Mouse (Mus musculus): ENCODE data around the gene Mad1l1. TPM values are rescaled to one million over a fixed set of nuclear protein-coding genes. Genes with fewer than 3 reads are reported as not detected.

The Mad1l1 gene
- total and polyA plus RNA-seq, 2 experiments = 6.7 to 14.4 TPM

- Histone ChIP-seq H3K27me3 (ENCODE audit: control insufficient read depth, insufficient read depth, low read length) (no peaks in the 10 kb centered on the region), H3K4me3 (ENCODE audit: insufficient read depth, low read depth, low read length) (no peak overlapping the region), H3K36me3 (ENCODE audit: control insufficient read depth, insufficient read depth, low read length) (peaks cover 5% of the 10 kb centered on the region; the same call in 1 of the 2 replicates), H3K9ac (ENCODE audit: low read depth, low read length) (no peak overlapping the region), H3K4me1 (ENCODE audit: control insufficient read depth, insufficient read depth, low read length) (no peaks in the 10 kb centered on the region), H3K27ac (replicated peaks; ENCODE audit: insufficient read depth, low read depth, low read length) (no peak overlapping the region), H3K79me2 (ENCODE audit: control insufficient read depth, insufficient read depth, low read length) (no peaks in the 10 kb centered on the region)
- TF ChIP-seq POLR2A (IDR thresholded peaks at IDR 0.05; ENCODE audit: extremely low read depth, insufficient read depth, low read length) = no peak
- TF ChIP-seq CTCF (IDR thresholded peaks at IDR 0.05; ENCODE audit: low read depth, low read length) = peak; percentile 67
- WGBS = 93% methylated on average over 1 of the region's 1 CpGs
- DNase-seq (ENCODE audit: extremely low read depth, low read depth, low spot score) = peak; percentile 61
Observed at GRCm38 (mm10) chr5:140292152-140292551, 29.2 kb downstream of the Mad1l1 start.

- Histone ChIP-seq H3K27ac (replicated peaks; ENCODE audit: insufficient read depth, low read depth, low read length) (no peak overlapping the region), H3K4me3 (ENCODE audit: insufficient read depth, low read depth, low read length) (no peak overlapping the region), H3K4me1 (ENCODE audit: control insufficient read depth, insufficient read depth, low read length) (no peaks in the 10 kb centered on the region), H3K79me2 (ENCODE audit: control insufficient read depth, insufficient read depth, low read length) (no peaks in the 10 kb centered on the region), H3K36me3 (ENCODE audit: control insufficient read depth, insufficient read depth, low read length) (no peaks in the 10 kb centered on the region), H3K9ac (ENCODE audit: low read depth, low read length) (no peak overlapping the region), H3K27me3 (ENCODE audit: control insufficient read depth, insufficient read depth, low read length) (no peaks in the 10 kb centered on the region)
- DNase-seq (ENCODE audit: extremely low read depth, low read depth, low spot score) = peak; percentile 44
- TF ChIP-seq POLR2A (IDR thresholded peaks at IDR 0.05; ENCODE audit: extremely low read depth, insufficient read depth, low read length) (no peak), CTCF (IDR thresholded peaks at IDR 0.05; ENCODE audit: low read depth, low read length) (no peak)
- WGBS = 93% methylated on average over 2 of the region's 2 CpGs
Observed at GRCm38 (mm10) chr5:140289161-140289560, 32.2 kb downstream of the Mad1l1 start.

GRCm38 (mm10) chr5:140288287-140288686, 33.1 kb downstream of the Mad1l1 start:
- no peak for DNase-seq (ENCODE audit: extremely low read depth, low read depth, low spot score)
- Histone ChIP-seq H3K27me3 (ENCODE audit: control insufficient read depth, insufficient read depth, low read length) (no peaks in the 10 kb centered on the region), H3K27ac (replicated peaks; ENCODE audit: insufficient read depth, low read depth, low read length) (no peak overlapping the region), H3K79me2 (ENCODE audit: control insufficient read depth, insufficient read depth, low read length) (no peaks in the 10 kb centered on the region), H3K9ac (ENCODE audit: low read depth, low read length) (no peak overlapping the region), H3K4me3 (ENCODE audit: insufficient read depth, low read depth, low read length) (no peak overlapping the region), H3K36me3 (ENCODE audit: control insufficient read depth, insufficient read depth, low read length) (no peaks in the 10 kb centered on the region), H3K4me1 (ENCODE audit: control insufficient read depth, insufficient read depth, low read length) (no peaks in the 10 kb centered on the region)
- TF ChIP-seq CTCF (IDR thresholded peaks at IDR 0.05; ENCODE audit: low read depth, low read length) = no peak
- TF ChIP-seq POLR2A (IDR thresholded peaks at IDR 0.05; ENCODE audit: extremely low read depth, insufficient read depth, low read length) = no peak
- WGBS = 96% methylated on average over 3 of the region's 3 CpGs

- Histone ChIP-seq H3K27me3 (ENCODE audit: control insufficient read depth, insufficient read depth, low read length) (no peaks in the 10 kb centered on the region), H3K4me3 (ENCODE audit: insufficient read depth, low read depth, low read length) (no peak overlapping the region), H3K36me3 (ENCODE audit: control insufficient read depth, insufficient read depth, low read length) (no peaks in the 10 kb centered on the region), H3K27ac (replicated peaks; ENCODE audit: insufficient read depth, low read depth, low read length) (no peak overlapping the region), H3K4me1 (ENCODE audit: control insufficient read depth, insufficient read depth, low read length) (peaks cover 5% of the 10 kb centered on the region), H3K9ac (ENCODE audit: low read depth, low read length) (no peak overlapping the region), H3K79me2 (ENCODE audit: control insufficient read depth, insufficient read depth, low read length) (no peaks in the 10 kb centered on the region)
- TF ChIP-seq POLR2A (IDR thresholded peaks at IDR 0.05; ENCODE audit: extremely low read depth, insufficient read depth, low read length) (no peak), CTCF (IDR thresholded peaks at IDR 0.05; ENCODE audit: low read depth, low read length) (no peak)
- WGBS = 99% methylated on average over 2 of the region's 2 CpGs
- no peak for DNase-seq (ENCODE audit: extremely low read depth, low read depth, low spot score)
Observed at GRCm38 (mm10) chr5:140284761-140285160, 36.6 kb downstream of the Mad1l1 start.

GRCm38 (mm10) chr5:140284011-140284410, 37.3 kb downstream of the Mad1l1 start:
- H3K9ac ChIP-seq (ENCODE audit: low read depth, low read length) = no peak overlapping the region
- no peaks in the 10 kb centered on the region for H3K79me2 ChIP-seq (ENCODE audit: control insufficient read depth, insufficient read depth, low read length)
- H3K27ac ChIP-seq (replicated peaks; ENCODE audit: insufficient read depth, low read depth, low read length) = no peak overlapping the region
- H3K4me1 ChIP-seq (ENCODE audit: control insufficient read depth, insufficient read depth, low read length) = peaks cover 5% of the 10 kb centered on the region
- no peak overlapping the region for H3K4me3 ChIP-seq (ENCODE audit: insufficient read depth, low read depth, low read length)
- no peaks in the 10 kb centered on the region for H3K27me3 ChIP-seq (ENCODE audit: control insufficient read depth, insufficient read depth, low read length)
- TF ChIP-seq POLR2A (IDR thresholded peaks at IDR 0.05; ENCODE audit: extremely low read depth, insufficient read depth, low read length) = no peak
- TF ChIP-seq CTCF (IDR thresholded peaks at IDR 0.05; ENCODE audit: low read depth, low read length) = no peak
- no peak for DNase-seq (ENCODE audit: extremely low read depth, low read depth, low spot score)
- 99% methylated on average over 2 of the region's 2 CpGs for WGBS
- H3K36me3 ChIP-seq (ENCODE audit: control insufficient read depth, insufficient read depth, low read length) = no peaks in the 10 kb centered on the region

- H3K36me3 ChIP-seq (ENCODE audit: control insufficient read depth, insufficient read depth, low read length) = no peaks in the 10 kb centered on the region
- 47% methylated on average over 3 of the region's 3 CpGs for whole genome bisulfite sequencing
- H3K9ac ChIP-seq (ENCODE audit: low read depth, low read length) = no peak overlapping the region
- H3K27me3 ChIP-seq (ENCODE audit: control insufficient read depth, insufficient read depth, low read length) = no peaks in the 10 kb centered on the region
- no peak overlapping the region for H3K4me3 ChIP-seq (ENCODE audit: insufficient read depth, low read depth, low read length)
- peaks cover 5% of the 10 kb centered on the region for H3K4me1 ChIP-seq (ENCODE audit: control insufficient read depth, insufficient read depth, low read length)
- TF ChIP-seq POLR2A (IDR thresholded peaks at IDR 0.05; ENCODE audit: extremely low read depth, insufficient read depth, low read length) (no peak), CTCF (IDR thresholded peaks at IDR 0.05; ENCODE audit: low read depth, low read length) (no peak)
- no peaks in the 10 kb centered on the region for H3K79me2 ChIP-seq (ENCODE audit: control insufficient read depth, insufficient read depth, low read length)
- H3K27ac ChIP-seq (replicated peaks; ENCODE audit: insufficient read depth, low read depth, low read length) = peak overlapping the region; percentile 41
- peak; percentile 85 for DNase-seq (ENCODE audit: extremely low read depth, low read depth, low spot score)
Observed at GRCm38 (mm10) chr5:140282900-140283299, 38.5 kb downstream of the Mad1l1 start.

Measured in liver, adult 2 months (tissue).